ENCODE assay signal across 20 mouse cellular contexts in genomic region chr7:19154796-19155195, GRCm38 (mm10). TPM values are rescaled to one million over a fixed set of nuclear protein-coding genes. Genes with fewer than 3 reads are reported as not detected.
DNase-seq lines count a peak whose midpoint lies in the region; ATAC-seq lines count a peak whose summit lies in the region.
"Had no signal": no experiment of that assay in that cellular context is flagged by ENCODE, and none has a peak within 500 bp of the region (broad histone marks: within the 10 kb centered on the region; RNA-seq: fewer than 3 reads in every experiment).

No protein-coding gene starts in this region.

- 76% methylated on average over 8 of the region's 8 CpGs for WGBS in heart, embryonic 12.5 days
- WGBS in midbrain, embryonic 10.5 days = 90% methylated on average over 8 of the region's 8 CpGs
- WGBS in midbrain, embryonic 13.5 days = 83% methylated on average over 8 of the region's 8 CpGs

- H3K27ac ChIP-seq in heart, embryonic 12.5 days (ENCODE audit: poor library complexity, severe bottlenecking) = no peak overlapping the region
- H3K27ac ChIP-seq in midbrain, embryonic 10.5 days (replicated peaks) = no peak overlapping the region
- H3K27ac ChIP-seq in midbrain, embryonic 13.5 days = no peak overlapping the region
- H3K27ac ChIP-seq: embryonic facial prominence, embryonic 12.5 days; embryonic facial prominence, embryonic 15.5 days; forebrain, embryonic 10.5 days; forebrain, embryonic 12.5 days had no signal

- H3K27me3 ChIP-seq in heart, embryonic 12.5 days (replicated peaks) = peaks cover 13% of the 10 kb centered on the region
- peaks cover 31% of the 10 kb centered on the region for H3K27me3 ChIP-seq in midbrain, embryonic 10.5 days (ENCODE audit: low read depth, poor library complexity, severe bottlenecking)
- peaks cover 13% of the 10 kb centered on the region for H3K27me3 ChIP-seq in midbrain, embryonic 13.5 days

- peaks cover 34% of the 10 kb centered on the region for H3K36me3 ChIP-seq in heart, embryonic 12.5 days
- peaks cover 48% of the 10 kb centered on the region for H3K36me3 ChIP-seq in midbrain, embryonic 10.5 days
- peaks cover 47% of the 10 kb centered on the region for H3K36me3 ChIP-seq in midbrain, embryonic 13.5 days

- H3K4me3 ChIP-seq in heart, embryonic 12.5 days = no peak overlapping the region
- H3K4me3 ChIP-seq in midbrain, embryonic 10.5 days = peak overlapping the region; percentile 5; the same call in 1 of the 2 replicates
- no peak overlapping the region for H3K4me3 ChIP-seq in midbrain, embryonic 13.5 days (replicated peaks)
- H3K4me3 ChIP-seq: embryonic facial prominence, embryonic 12.5 days; embryonic facial prominence, embryonic 15.5 days; erythroblast, embryonic 14.5 days; forebrain, embryonic 10.5 days; forebrain, embryonic 12.5 days had no signal

- DNase-seq in cerebellum, postnatal 10 days = peak; percentile 72 to 77
- no peak for DNase-seq in cerebellum, adult 9-10 months
- peak; percentile 33 to 58 for DNase-seq in cerebellum, postnatal 25 days
- peak; percentile 82 for DNase-seq in heart, adult 11 months
- no peak for DNase-seq in midbrain, embryonic 10.5 days (ENCODE audit: low spot score)
- DNase-seq: adrenal gland, adult 2 months; adrenal gland, postnatal 10 days; adrenal gland, postnatal 25 days; cerebellum, adult 11-12 months; embryo, embryonic 11 days had no signal

- H3K9me3 ChIP-seq in heart, embryonic 12.5 days (replicated peaks) = no peaks in the 10 kb centered on the region
- no peaks in the 10 kb centered on the region for H3K9me3 ChIP-seq in midbrain, embryonic 10.5 days (replicated peaks)
- H3K9me3 ChIP-seq in midbrain, embryonic 13.5 days = no peaks in the 10 kb centered on the region
- H3K9me3 ChIP-seq: embryonic facial prominence, embryonic 12.5 days; embryonic facial prominence, embryonic 15.5 days; forebrain, embryonic 10.5 days; forebrain, embryonic 12.5 days had no signal

- no peak overlapping the region for H3K9ac ChIP-seq in heart, embryonic 12.5 days
- H3K9ac ChIP-seq in midbrain, embryonic 13.5 days (replicated peaks) = no peak overlapping the region
- H3K9ac ChIP-seq: embryonic facial prominence, embryonic 12.5 days; embryonic facial prominence, embryonic 15.5 days; forebrain, embryonic 12.5 days had no signal

- ATAC-seq in cerebellum, adult (ENCODE audit: insufficient number of reproducible peaks, low FRiP score, low TSS enrichment) = no peak
- ATAC-seq in heart, embryonic 12.5 days (ENCODE audit: insufficient number of reproducible peaks, low FRiP score) = no peak
- ATAC-seq in midbrain, embryonic 13.5 days = no peak
- ATAC-seq: forebrain, embryonic 14.5 days; forebrain, embryonic 16.5 days had no signal

- H3K4me1 ChIP-seq in heart, embryonic 12.5 days (replicated peaks) = peaks cover 22% of the 10 kb centered on the region
- peaks cover 42% of the 10 kb centered on the region for H3K4me1 ChIP-seq in midbrain, embryonic 10.5 days
- H3K4me1 ChIP-seq in midbrain, embryonic 13.5 days (replicated peaks) = peaks cover 32% of the 10 kb centered on the region

- H3K4me2 ChIP-seq in heart, embryonic 12.5 days = no peak overlapping the region
- H3K4me2 ChIP-seq in midbrain, embryonic 13.5 days (replicated peaks) = no peak overlapping the region
- H3K4me2 ChIP-seq: embryonic facial prominence, embryonic 12.5 days; embryonic facial prominence, embryonic 15.5 days; forebrain, embryonic 12.5 days had no signal

RNA-seq across cellular contexts. Expression of gene Snrpd2, which starts 5.3 kb away (rescaled TPM):
- 101 TPM in 2 replicates for polyA plus RNA-seq in heart, embryonic 12.5 days (2016; fragmentation: Nextera tagmentation; extraction: Ambion mirVana)
- 168 and 180 TPM in 2 replicates for polyA plus RNA-seq in midbrain, embryonic 10.5 days (2016; fragmentation: Nextera tagmentation; extraction: Ambion mirVana)
- 124 and 126 TPM in 2 replicates for polyA plus RNA-seq in midbrain, embryonic 13.5 days (2015; fragmentation: Nextera tagmentation; extraction: Ambion mirVana)

RNA-seq across cellular contexts. Expression of gene Qpctl, which starts 5.7 kb away (rescaled TPM):
- 10.0 TPM in 2 replicates for polyA plus RNA-seq in heart, embryonic 12.5 days (2016; fragmentation: Nextera tagmentation; extraction: Ambion mirVana)
- 17.0 and 21.2 TPM in 2 replicates for polyA plus RNA-seq in midbrain, embryonic 10.5 days (2016; fragmentation: Nextera tagmentation; extraction: Ambion mirVana)
- 22.5 and 23.9 TPM in 2 replicates for polyA plus RNA-seq in midbrain, embryonic 13.5 days (2015; fragmentation: Nextera tagmentation; extraction: Ambion mirVana)

RNA-seq across cellular contexts. Expression of gene Gipr, which starts 11.1 kb away (rescaled TPM):
- 8.0 and 9.7 TPM in 2 replicates for polyA plus RNA-seq in heart, embryonic 12.5 days (2016; fragmentation: Nextera tagmentation; extraction: Ambion mirVana)
- polyA plus RNA-seq in midbrain, embryonic 10.5 days (2016; fragmentation: Nextera tagmentation; extraction: Ambion mirVana) = 0.60 and 1.5 TPM in 2 replicates
- polyA plus RNA-seq in midbrain, embryonic 13.5 days (2015; fragmentation: Nextera tagmentation; extraction: Ambion mirVana) = 2.6 and 3.4 TPM in 2 replicates
- polyA plus RNA-seq: erythroblast, embryonic 14.5 days had no signal

RNA-seq across cellular contexts. Expression of gene Eml2, which starts 21.4 kb away (rescaled TPM):
- polyA plus RNA-seq in heart, embryonic 12.5 days (2016; fragmentation: Nextera tagmentation; extraction: Ambion mirVana) = 17.7 and 18.2 TPM in 2 replicates
- polyA plus RNA-seq in midbrain, embryonic 10.5 days (2016; fragmentation: Nextera tagmentation; extraction: Ambion mirVana) = 4.3 and 4.8 TPM in 2 replicates
- 6.3 and 10.0 TPM in 2 replicates for polyA plus RNA-seq in midbrain, embryonic 13.5 days (2015; fragmentation: Nextera tagmentation; extraction: Ambion mirVana)

RNA-seq across cellular contexts. Expression of gene Fbxo46, which starts 35.1 kb away (rescaled TPM):
- 10.2 and 11.2 TPM in 2 replicates for polyA plus RNA-seq in heart, embryonic 12.5 days (2016; fragmentation: Nextera tagmentation; extraction: Ambion mirVana)
- 17.6 and 19.4 TPM in 2 replicates for polyA plus RNA-seq in midbrain, embryonic 10.5 days (2016; fragmentation: Nextera tagmentation; extraction: Ambion mirVana)
- 19.6 and 20.6 TPM in 2 replicates for polyA plus RNA-seq in midbrain, embryonic 13.5 days (2015; fragmentation: Nextera tagmentation; extraction: Ambion mirVana)

Comparison
In these comparisons a context has a peak if more than half of its experiments do, and no peak if none do; other contexts are left out.
1. DNase-seq: peak in cerebellum, postnatal 10 days (2 of 2), cerebellum, postnatal 25 days (2 of 2) and heart, adult 11 months (single experiment); none in cerebellum, adult 9-10 months (single experiment) and midbrain, embryonic 10.5 days (single experiment).